Mouse (Mus musculus) monocyte, adult 2 months (primary cell): ENCODE results near the gene AC129217.1.
"Not testable (repeated sequence)": the region's sequence is repeated elsewhere in the genome, so short reads cannot be mapped to it uniquely, and the experiment has no call there.

Source experiments
- DNase-seq, 2 experiments: peaks; one replicate each; pipeline ENCODE4 v3.0.0; 2022; ENCODE audit warnings: low spot score in 2 of 2, low read depth in 1 of 2

The AC129217.1 gene

GRCm38 (mm10) chr19:8870381-8870780 is 40.8 kb downstream of the AC129217.1 start:
- not testable (repeated sequence) for DNase-seq

- no peak for DNase-seq
These were observed 41.3 kb downstream of the AC129217.1 start for GRCm38 (mm10) chr19:8870838-8871237.

- DNase-seq = peak; percentile 93 to 94
These were observed 42.0 kb downstream of the AC129217.1 start, which contains the start of gene Ubxn1 for GRCm38 (mm10) chr19:8871267-8872186. TSS of gene Ubxn1 (plus strand) at chr19:8871496.

- no peak for DNase-seq
These were observed 42.8 kb downstream of the AC129217.1 start for GRCm38 (mm10) chr19:8872266-8872840.

GRCm38 (mm10) chr19:8875031-8875430 is 45.5 kb downstream of the AC129217.1 start:
- no peak for DNase-seq

GRCm38 (mm10) chr19:8880311-8881033 is 50.9 kb downstream of the AC129217.1 start, which contains the start of gene Uqcc3:
TSS of gene Uqcc3 (minus strand) at chr19:8880923.
- DNase-seq = peak; percentile 72 to 85

- no peak for DNase-seq
These were observed 51.4 kb downstream of the AC129217.1 start for GRCm38 (mm10) chr19:8881034-8881392.

- DNase-seq = no peak
These were observed 54.0 kb downstream of the AC129217.1 start, which contains the start of the genes Lbhd1 and Gm49403 for GRCm38 (mm10) chr19:8883616-8884015. TSS of gene Lbhd1 (plus strand) at chr19:8883732. TSS of gene Gm49403 (plus strand) at chr19:8883930.

- no peak for DNase-seq
These were observed 57.5 kb downstream of the AC129217.1 start for GRCm38 (mm10) chr19:8886916-8887584.

- DNase-seq = no peak
These were observed 58.3 kb downstream of the AC129217.1 start for GRCm38 (mm10) chr19:8887585-8888463.

- peak; percentile 88 to 89 for DNase-seq
These were observed 59.2 kb downstream of the AC129217.1 start, which contains the start of the genes 1810009A15Rik and Gm49416 for GRCm38 (mm10) chr19:8888511-8889385. TSS of gene 1810009A15Rik (plus strand) at chr19:8888853. TSS of gene Gm49416 (plus strand) at chr19:8888926.
